Mouse (Mus musculus): ENCODE results near the gene Reg3b. TPM values are rescaled to one million over a fixed set of nuclear protein-coding genes. Genes with fewer than 3 reads are reported as not detected.
"Not testable (repeated sequence)": the region's sequence is repeated elsewhere in the genome, so short reads cannot be mapped to it uniquely, and the experiment has no call there.

The Reg3b gene
- polyA plus RNA-seq (2012; rRNA removed), result 0.40 and 1.4 TPM in 2 replicates

DNA sequence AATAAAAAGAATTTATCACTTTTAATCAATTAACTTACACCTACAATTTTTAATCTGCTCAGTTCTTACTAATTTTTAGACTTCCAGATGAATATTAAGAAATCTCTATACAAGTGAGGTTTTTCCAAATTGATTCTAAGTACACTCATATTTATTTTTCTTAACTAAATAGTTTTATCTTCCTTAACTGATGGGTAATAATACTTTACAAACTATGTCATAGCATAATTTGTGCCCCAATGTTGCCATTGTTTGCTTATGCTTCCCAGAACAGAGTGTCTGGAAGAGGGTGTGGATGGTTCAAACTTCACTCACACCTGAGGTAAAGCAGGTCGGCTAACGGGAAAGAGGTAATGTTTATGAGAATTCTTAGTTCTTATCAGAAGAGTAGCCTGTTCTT lies at the start of gene Reg3b:
Gene Reg3b (plus strand): TSS at position 301 of the 400 bp plus-strand sequence.
- no peak for DNase-seq (ENCODE audit: extremely low spot score in 1 of 2, low spot score in 1 of 2)

DNA sequence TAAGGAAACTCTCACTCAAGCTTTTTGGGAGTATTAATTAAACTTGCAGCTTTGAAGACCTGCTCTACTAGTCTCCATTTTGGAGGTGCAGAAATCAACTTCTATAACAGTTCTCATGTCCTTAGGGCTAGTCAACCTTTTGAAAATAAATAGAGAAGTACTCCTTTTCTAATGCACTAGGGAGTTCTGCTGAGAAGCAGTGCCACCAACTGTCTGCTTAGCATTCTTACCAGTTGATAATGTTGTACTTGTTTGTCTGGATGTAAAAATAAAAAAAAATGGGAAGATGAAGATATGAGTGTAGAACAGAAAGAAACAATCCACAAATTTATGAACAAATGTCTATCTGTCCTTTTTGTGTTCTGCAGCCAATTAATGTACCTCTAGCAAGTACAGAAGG lies 42.7 kb upstream of the Reg3b start:
- DNase-seq (ENCODE audit: extremely low spot score in 1 of 2, low spot score in 1 of 2), result peak in 1 of 2 experiments; percentile 55

DNA sequence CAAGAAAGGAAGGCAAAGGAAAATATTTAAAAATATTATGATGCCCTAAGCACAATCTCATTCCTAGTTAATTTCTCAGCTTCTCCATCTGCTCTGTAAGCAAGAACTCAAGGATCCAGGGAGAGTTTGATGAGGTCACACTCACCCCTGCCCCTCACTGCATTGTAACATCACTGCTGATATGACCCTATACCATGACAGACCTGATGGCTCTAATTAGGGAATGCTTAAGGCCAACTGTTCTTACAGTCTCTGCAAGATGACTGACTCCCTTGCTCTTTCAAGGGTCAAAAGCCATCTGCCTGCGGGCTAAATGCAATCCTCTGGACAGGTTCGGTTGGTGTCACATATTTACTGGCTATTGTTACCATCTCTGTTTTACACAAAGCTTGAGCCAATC lies 41.3 kb upstream of the Reg3b start:
- no peak for DNase-seq (ENCODE audit: extremely low spot score in 1 of 2, low spot score in 1 of 2)

DNA sequence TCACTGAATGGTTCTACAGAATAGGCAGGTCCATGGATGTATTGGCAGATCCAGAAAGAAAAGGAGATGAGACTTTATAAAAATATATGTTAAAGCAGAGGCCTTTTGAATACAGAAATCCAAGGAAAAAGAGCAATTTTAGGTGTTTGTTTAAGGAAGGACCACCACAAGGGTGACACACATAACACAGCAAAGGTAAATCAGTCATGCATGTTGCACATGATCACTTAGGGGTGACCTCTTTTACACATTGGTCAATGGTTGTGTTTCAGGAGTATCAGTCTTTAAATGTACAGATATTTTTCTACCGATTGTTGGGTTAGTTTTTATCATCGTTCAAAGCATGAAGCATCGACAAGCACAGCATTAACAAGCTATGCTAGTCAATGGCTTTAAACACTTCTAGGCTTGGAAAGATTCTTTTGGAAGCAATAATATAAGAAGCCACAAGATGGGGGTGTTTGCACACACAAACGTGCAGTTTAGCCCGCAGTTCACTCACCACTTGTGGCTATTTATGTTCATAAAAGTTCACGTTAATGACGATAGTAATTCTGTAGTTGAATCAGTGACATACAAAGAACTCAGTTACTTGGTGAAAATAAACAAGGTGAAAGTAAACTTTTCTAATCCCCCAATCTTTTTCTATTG lies 38.4 kb upstream of the Reg3b start:
- DNase-seq (ENCODE audit: extremely low spot score in 1 of 2, low spot score in 1 of 2), result peak in 1 of 2 experiments; percentile 76

DNA sequence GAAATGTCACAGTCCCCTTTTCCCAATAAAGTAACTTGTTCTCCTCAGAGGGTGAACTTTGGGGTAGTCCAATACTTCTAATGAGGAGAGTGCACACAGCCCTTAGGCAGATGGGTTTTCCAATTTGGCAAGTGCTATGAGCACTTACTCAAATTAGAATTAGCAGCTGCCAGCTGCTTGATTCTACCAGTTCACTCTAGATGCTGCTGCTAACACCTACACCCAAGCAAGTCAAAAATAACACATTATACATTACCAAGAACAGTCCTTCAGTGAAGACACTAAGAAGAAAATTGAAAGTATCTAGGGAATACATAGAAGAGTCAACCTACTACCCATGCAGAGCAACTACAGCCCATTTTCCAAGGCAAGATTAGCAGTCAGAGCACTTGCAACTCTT lies 30.2 kb upstream of the Reg3b start:
- peak; percentile 49 to 62 for DNase-seq (ENCODE audit: extremely low spot score in 1 of 2, low spot score in 1 of 2)

DNA sequence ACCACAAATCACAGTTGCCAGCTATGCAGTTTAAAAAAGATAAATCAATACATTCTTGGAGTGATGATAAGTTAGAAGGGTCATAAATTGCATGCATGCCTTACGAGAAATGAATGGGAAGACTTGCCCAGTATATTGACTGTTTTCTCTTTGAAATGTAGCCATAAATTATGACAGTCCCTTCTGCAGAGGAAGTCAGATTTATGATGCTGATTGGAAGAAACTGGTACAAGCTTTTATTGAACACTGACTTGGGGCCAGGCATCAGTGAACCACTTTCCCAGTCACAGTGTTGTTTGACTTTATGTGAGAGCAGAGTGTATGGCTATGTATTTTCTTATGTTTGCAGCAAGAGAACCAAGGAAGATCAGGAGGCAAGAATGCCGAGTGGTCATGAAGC lies 28.8 kb upstream of the Reg3b start:
- no peak for DNase-seq (ENCODE audit: extremely low spot score in 1 of 2, low spot score in 1 of 2)

DNA sequence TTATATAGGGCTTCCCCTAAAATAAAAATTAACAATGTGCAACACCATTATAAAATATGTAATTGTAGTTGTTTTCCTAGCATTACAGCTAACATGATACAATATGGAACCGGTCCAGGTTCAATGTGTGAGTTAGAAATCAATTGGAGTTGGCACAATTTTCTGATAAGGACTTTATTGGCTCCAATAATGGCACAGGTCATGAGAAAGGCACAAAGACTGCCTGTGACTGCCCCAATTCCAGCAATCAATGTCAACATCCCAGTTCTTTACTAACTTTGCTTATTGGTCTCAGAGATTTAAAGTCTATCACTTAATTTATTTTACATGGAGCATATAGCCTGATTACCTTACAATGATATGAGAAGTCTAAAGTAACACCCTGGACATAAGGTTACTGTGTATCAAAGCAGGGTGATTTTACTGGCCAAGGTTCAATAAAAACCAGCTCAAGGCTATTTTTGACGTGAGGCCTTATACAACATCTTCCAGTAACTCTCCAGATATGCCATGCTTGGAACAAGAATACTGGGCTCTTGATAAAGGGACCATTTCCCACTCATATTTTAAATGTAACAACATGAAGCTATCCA lies 8.4 kb upstream of the Reg3b start:
- DNase-seq (ENCODE audit: extremely low spot score in 1 of 2, low spot score in 1 of 2), result no peak

DNA sequence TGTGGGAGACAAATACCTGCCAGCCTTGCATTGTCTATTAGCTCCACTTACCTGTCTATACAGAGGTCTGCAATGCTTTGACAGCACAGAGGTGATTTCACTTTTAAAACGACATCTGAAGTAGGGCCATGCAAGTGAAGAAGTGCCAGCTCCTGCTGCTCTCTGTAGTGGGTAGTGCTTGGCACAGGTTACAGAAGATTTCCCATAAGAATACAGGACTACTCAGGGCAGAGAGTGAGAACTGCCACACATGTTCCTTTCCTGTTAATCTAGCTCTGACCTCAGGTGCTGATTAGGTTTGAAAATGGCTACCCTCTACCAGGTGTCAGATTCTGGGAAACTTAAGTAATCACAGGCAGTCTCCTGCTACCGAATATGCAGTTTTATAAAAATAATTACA lies 8.3 kb downstream of the Reg3b start, which contains the start of gene Reg3d:
Gene Reg3d (minus strand): TSS at position 101 of the 400 bp plus-strand sequence.
- no peak for DNase-seq (ENCODE audit: extremely low spot score in 1 of 2, low spot score in 1 of 2)

DNA sequence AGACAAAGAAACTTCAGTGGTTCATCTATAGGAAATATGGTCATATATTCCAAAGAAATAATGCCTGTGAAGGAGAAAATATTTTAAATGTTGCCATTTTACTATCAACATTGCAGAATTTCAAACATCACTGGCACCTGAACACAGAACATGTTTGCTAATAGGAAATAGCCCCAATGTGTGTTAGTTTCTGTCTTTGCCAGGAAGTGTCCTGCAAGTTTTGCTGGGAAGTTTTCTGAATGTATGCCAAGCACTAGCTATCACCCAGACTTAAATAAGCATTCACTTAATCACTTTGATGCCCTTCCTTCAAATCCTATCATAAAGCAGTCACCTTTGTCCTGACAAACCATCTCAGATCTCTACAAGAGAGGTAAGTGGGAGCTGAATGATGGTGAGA lies 10.0 kb downstream of the Reg3b start, which contains the start of gene Reg3a:
Gene Reg3a (plus strand): TSS at position 301 of the 400 bp plus-strand sequence.
- no peak for DNase-seq (ENCODE audit: extremely low spot score in 1 of 2, low spot score in 1 of 2)

DNA sequence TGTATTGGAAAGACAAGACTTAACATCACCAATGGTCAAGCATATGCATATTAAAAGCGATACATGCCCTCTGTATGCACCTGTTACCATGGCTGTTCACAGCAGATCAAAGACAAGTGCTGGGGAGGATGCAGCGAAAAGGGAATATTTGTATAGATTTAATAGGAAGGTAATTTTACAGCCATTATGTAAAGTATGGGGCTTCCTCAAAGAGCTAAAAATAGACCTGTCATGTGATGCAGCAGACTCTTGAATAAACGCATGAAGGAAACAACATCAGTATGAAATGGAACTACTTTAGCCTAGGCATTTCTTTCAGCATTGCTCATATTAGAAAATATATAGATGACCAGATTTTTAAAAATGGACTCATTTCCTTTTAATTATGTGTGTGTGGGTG lies 15.2 kb downstream of the Reg3b start:
- no peak for DNase-seq (ENCODE audit: extremely low spot score in 1 of 2, low spot score in 1 of 2)

DNA sequence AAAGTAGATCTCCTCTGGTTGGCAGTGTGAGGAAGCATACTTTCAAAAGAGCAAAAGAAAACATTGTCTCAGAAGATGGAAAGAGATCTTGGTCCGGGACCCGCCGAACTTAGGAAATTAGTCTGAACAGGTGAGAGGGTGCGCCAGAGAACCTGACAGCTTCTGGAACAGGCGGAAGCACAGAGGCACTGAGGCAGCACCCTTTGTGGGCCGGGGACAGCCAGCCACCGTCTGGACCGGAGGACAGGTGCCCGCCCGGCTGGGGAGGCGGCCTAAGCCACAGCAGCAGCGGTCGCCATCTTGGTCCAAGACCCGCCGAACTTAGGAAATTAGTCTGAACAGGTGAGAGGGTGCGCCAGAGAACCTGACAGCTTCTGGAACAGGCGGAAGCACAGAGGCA lies 24.9 kb downstream of the Reg3b start, which contains the start of gene Reg2:
Gene Reg2 (plus strand): TSS at position 301 of the 400 bp plus-strand sequence.
- DNase-seq (ENCODE audit: extremely low spot score in 1 of 2, low spot score in 1 of 2), result not testable (repeated sequence)

DNA sequence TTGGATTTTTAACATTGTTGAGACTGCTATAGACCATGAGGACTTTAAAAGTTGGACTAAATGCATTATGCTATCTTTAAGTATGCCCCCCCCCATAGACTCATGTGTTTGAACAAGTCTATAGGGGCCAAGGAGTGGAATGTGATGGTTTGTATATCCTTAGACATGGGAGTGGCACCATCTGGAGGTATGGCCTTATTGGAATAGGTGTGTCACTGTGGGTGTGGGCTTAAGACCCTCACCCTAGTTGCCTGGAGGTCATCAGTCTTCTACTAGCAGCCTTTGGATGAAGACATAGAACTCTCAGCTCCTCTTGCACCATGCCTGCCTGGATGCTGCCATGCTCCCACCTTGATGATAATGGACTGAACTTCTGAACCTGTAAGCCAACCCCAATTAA lies 52.0 kb downstream of the Reg3b start, which contains the start of gene Reg1:
Gene Reg1 (plus strand): TSS at position 301 of the 400 bp plus-strand sequence.
- not testable (repeated sequence) for DNase-seq (ENCODE audit: extremely low spot score in 1 of 2, low spot score in 1 of 2)

Other genes starting within 250 kb of the Reg3b start
- not detected in 2 replicates for gene Reg3d, start 8.2 kb downstream of the Reg3b start, polyA plus RNA-seq (2012; rRNA removed)
- gene Reg3a, start 10.1 kb downstream of the Reg3b start, polyA plus RNA-seq (2012; rRNA removed), result not detected in 2 replicates
- not detected in 2 replicates for gene Reg2, start 25.0 kb downstream of the Reg3b start, polyA plus RNA-seq (2012; rRNA removed)
- not detected in 2 replicates for gene Reg1, start 52.1 kb downstream of the Reg3b start, polyA plus RNA-seq (2012; rRNA removed)
- 0.44 TPM in 1 of 2 replicates, not detected in the other for gene Reg3g, start 98.2 kb downstream of the Reg3b start, polyA plus RNA-seq (2012; rRNA removed)